Mouse (Mus musculus): ENCODE measurements around the gene Wbp11. TPM values are rescaled to one million over a fixed set of nuclear protein-coding genes. Genes with fewer than 3 reads are reported as not detected.
"Not testable (repeated sequence)": the region's sequence is repeated elsewhere in the genome, so short reads cannot be mapped to it uniquely, and the experiment has no call there.

Gene Wbp11
- polyA plus RNA-seq, 1 experiment from 2014 or later: 126 TPM

DNA sequence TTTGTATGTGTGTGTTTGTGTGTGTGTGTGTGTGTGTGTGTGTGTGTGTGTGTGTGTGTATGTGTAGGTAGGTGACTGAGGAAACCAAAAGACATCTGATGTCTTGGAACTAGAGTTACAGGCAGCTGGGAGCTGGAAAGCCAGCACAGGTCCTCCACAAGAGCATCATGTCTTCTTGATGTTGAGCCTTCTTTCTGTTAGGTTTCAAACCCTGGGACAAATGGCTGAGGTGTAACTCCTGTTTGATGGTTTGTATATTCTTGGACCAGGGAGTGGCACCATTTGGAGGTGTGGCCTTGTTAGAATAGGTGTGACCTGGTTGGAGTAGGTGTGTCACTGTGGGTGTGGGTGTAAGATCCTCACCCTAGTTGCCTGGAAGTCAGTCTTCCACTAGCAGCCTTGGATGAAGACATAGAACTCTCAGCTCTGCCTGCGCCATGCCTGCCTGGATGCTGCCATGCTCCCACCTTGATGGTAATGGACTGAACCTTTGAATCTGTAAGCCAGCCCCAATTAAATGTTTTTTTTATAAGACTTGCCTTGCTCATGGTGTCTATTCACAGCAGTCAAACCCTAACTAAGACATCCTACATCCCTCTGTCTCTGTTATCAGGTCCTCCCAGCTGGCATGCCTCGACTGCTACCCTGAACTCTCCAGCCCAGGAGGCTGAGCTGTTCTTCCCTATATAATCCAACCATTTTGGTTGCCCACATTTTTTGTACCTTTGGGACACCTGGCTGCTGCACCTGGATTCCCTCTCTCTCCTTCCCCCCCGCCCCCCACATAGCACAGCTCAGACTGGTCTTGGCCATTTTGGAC is 29.9 kb downstream of the Wbp11 start:
- 86% methylated on average over 3 of the region's 3 CpGs for WGBS
- H3K4me3 ChIP-seq: not testable (repeated sequence)

DNA sequence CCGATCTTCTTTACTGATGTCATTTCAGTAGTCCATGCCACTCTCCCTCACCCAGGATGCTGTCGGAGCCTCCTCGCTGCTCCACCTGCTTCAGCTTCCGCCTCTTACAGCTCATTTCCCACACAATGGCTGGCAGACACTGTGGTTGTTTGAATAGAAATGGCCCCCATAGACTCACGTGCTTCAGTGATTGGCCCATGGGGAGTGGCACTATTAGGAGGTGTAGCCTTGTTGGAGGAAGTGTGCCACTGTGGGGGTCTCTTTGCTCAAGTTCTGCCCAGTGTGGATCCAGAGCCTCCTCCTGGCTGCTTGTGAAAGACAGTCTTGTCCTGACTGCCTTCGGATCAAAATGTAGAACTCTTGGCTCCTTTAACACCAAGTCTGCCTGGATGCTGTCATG is 32.2 kb downstream of the Wbp11 start:
- Histone ChIP-seq H3K4me3 (no peak overlapping the region), H3K27ac (replicated peaks) (no peak overlapping the region), H3K36me3 (no peaks in the 10 kb centered on the region), H3K9ac (replicated peaks) (no peak overlapping the region), H3K4me2 (replicated peaks) (no peak overlapping the region), H3K9me3 (no peaks in the 10 kb centered on the region), H3K27me3 (no peaks in the 10 kb centered on the region), H3K4me1 (peaks cover 11% of the 10 kb centered on the region)
- 63% methylated on average over 6 of the region's 6 CpGs for WGBS
- no peak for ATAC-seq (ENCODE audit: low FRiP score, low read depth)

More for the DNA sequence above, 29.9 kb downstream of the Wbp11 start:
- not testable (repeated sequence) for H3K4me2 ChIP-seq (replicated peaks); H3K27me3 ChIP-seq; H3K9me3 ChIP-seq; H3K27ac ChIP-seq (replicated peaks); H3K36me3 ChIP-seq; ATAC-seq (ENCODE audit: low FRiP score, low read depth); H3K9ac ChIP-seq (replicated peaks)
- peaks cover 15% of the 10 kb centered on the region for H3K4me1 ChIP-seq

DNA sequence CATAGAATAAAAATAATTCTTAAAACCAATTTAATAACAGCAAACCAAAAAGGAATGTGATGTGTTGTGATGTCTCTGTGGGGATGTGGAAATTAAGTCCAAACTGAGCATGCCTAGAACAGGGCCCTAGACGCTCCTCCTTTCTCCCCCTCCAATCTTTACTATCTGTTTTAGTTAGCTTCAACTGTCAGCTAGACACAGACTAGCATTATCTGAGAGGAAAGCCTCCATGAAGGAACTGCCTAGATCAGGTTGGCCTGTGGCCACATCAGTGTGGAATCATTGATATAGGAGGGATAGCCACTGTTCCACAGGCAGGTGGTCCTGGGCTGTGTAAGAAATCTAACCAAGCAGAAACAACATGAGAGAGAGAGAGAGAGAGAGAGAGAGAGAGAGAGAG is 32.9 kb downstream of the Wbp11 start:
- Histone ChIP-seq H3K4me2 (replicated peaks) (no peak overlapping the region), H3K27ac (replicated peaks) (no peak overlapping the region), H3K4me3 (no peak overlapping the region), H3K9ac (replicated peaks) (no peak overlapping the region), H3K36me3 (no peaks in the 10 kb centered on the region), H3K4me1 (peaks cover 11% of the 10 kb centered on the region), H3K27me3 (no peaks in the 10 kb centered on the region), H3K9me3 (no peaks in the 10 kb centered on the region)
- 50% methylated on average over 1 of the region's 1 CpGs for WGBS
- ATAC-seq (ENCODE audit: low FRiP score, low read depth): no peak

DNA sequence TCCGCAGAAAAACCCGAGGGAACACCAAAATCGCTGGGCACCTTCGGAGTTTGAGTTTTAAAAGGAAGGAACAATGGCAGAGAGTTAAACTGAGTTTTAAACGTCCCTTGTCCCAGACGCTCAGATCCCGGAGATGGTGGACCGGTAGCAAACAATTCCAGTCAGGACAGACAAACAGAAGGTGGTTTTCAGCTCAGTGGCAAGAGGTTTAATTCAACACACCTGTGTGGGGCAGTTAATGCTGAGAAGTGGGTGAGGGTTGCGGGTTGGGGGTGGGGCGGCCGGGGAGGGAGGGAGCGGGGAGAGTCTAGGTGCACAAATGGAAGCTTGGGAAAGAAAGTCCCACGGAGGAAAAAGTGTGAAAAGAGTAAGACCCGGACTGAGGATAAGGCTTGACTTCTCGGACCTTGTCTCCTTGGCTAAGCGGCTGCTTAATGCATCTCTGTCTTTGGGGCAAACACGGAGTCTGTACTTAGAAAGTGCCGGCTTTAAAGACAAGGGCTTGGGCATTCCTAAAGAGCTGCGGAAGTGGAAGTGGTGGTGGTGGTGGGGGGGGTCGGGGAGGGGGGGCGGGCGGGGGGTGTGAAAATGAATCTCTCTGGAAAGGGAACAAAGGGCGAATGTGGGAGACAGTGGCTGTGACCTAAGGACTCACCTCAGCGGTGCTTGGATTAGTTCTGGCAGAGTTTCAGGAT is 34.1 kb downstream of the Wbp11 start:
- peaks cover 11% of the 10 kb centered on the region for H3K4me1 ChIP-seq
- H3K9ac ChIP-seq (replicated peaks): peak overlapping the region; percentile 41
- peak overlapping the region; percentile 57 for H3K4me2 ChIP-seq (replicated peaks)
- H3K27ac ChIP-seq (replicated peaks): no peak overlapping the region
- ATAC-seq (ENCODE audit: low FRiP score, low read depth): peak; percentile 31; the same call in 1 of the 2 replicates
- H3K4me3 ChIP-seq: peak overlapping the region; percentile 37
- no peaks in the 10 kb centered on the region for H3K27me3 ChIP-seq
- under 1% methylated on average over 23 of the region's 24 CpGs for WGBS
- H3K9me3 ChIP-seq: no peaks in the 10 kb centered on the region
- no peaks in the 10 kb centered on the region for H3K36me3 ChIP-seq

DNA sequence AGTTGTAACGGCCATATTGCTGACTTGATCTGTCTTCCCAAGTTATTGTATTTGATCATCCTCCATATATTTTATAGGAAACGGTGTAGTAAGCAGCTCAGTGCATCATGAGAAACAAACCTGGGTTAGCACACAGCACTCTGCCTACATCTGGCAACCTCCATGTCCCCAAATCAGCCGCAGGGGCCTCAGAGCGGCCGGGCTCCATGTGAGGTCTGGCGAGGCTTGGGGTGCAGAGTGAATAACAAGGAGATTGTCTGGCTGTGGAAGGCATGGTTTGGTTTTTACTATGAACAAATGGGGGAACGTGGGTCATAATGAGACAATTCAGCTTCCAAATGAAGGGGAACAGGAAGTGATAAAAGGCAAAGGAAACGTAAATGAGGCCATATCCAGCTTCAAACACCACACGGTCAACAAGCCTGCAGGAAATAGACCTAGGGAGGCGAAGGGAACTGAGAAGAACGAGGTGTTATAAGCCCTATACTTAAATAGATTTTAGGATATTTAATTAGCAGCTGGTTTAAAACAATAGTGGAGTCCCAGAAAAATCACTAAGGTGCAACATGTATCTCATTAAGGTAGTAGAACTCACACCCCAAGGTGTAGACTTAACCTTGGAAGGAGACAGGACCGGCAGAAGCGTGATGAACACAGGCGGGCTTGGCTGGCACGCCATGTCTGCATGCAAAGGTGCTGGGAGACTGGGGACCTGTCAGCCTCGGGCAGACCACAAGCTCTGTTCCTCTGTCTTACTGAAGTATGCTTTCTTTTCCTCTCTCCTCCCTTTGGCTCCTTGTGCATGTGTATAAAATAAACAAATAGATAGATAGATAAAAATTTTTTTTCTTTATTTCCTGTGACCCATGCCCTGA is 34.9 kb downstream of the Wbp11 start:
- H3K4me1 ChIP-seq: peaks cover 11% of the 10 kb centered on the region
- no peak for ATAC-seq (ENCODE audit: low FRiP score, low read depth)
- no peaks in the 10 kb centered on the region for H3K27me3 ChIP-seq
- peak overlapping the region; percentile 37 for H3K4me3 ChIP-seq
- H3K36me3 ChIP-seq: no peaks in the 10 kb centered on the region
- H3K9ac ChIP-seq (replicated peaks): 0 out of 2 replicates have a peak overlapping the region, but pooled peaks have one; percentile 41
- 32% methylated on average over 16 of the region's 16 CpGs for WGBS
- H3K4me2 ChIP-seq (replicated peaks): peak overlapping the region; percentile 57
- H3K9me3 ChIP-seq: no peaks in the 10 kb centered on the region
- no peak overlapping the region for H3K27ac ChIP-seq (replicated peaks)

DNA sequence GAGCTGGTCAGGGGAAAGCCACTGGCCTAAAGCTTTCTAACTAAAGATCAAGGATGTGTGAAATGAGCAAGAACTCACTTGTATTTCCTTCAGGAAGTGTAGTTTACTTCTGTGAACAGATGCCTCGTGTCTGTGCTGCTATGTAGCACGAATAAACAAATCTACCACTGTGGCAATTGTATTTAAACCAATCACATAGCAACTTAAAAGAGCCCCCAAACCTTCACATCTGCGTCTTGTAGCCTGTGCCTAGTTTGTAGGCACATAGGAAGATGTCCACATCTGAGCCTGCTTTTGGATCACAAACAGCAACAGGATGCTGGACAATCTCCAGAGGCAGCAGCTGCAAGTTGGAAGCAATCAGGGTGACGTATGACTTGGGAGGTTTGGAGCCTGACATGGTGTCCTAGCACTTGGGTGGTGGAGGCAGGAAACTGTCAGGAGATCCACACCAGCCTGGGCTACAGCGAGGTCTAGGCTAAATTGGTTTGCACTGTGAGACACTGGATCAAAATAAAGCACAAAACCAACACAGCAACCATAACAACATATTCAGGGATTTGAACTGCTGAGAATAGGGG is 38.6 kb downstream of the Wbp11 start:
- Histone ChIP-seq H3K27ac (replicated peaks) (no peak overlapping the region), H3K9me3 (no peaks in the 10 kb centered on the region), H3K9ac (replicated peaks) (no peak overlapping the region), H3K36me3 (no peaks in the 10 kb centered on the region), H3K4me2 (replicated peaks) (no peak overlapping the region), H3K4me1 (peaks cover 11% of the 10 kb centered on the region), H3K27me3 (no peaks in the 10 kb centered on the region), H3K4me3 (no peak overlapping the region)
- WGBS: 85% methylated on average over 5 of the region's 5 CpGs
- ATAC-seq (ENCODE audit: low FRiP score, low read depth): no peak

DNA sequence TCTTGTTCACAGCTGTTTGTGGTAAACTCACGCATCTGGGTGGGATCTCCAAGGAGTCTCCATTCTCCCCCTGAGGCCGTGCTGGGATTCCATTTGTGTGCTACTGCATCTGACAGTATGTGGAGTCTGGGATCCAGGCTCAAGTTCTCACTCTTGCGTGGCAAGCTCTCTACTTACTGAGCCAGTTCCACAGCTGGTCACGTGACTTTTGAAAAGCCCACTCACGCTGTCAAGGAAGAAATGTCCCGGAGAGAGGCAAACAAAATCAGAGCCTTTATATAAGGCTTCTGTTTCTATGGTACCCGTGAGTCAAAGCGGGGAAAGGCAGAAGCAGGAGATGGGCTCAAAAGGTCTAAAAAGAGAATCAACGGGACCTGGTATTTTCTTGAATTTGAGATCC is 45.3 kb downstream of the Wbp11 start:
- Histone ChIP-seq H3K27ac (replicated peaks) (no peak overlapping the region), H3K36me3 (no peaks in the 10 kb centered on the region), H3K9ac (replicated peaks) (no peak overlapping the region), H3K4me3 (no peak overlapping the region), H3K4me2 (replicated peaks) (no peak overlapping the region), H3K4me1 (no peaks in the 10 kb centered on the region), H3K9me3 (no peaks in the 10 kb centered on the region), H3K27me3 (no peaks in the 10 kb centered on the region)
- ATAC-seq (ENCODE audit: low FRiP score, low read depth): no peak
- 79% methylated on average over 9 of the region's 9 CpGs for WGBS

DNA sequence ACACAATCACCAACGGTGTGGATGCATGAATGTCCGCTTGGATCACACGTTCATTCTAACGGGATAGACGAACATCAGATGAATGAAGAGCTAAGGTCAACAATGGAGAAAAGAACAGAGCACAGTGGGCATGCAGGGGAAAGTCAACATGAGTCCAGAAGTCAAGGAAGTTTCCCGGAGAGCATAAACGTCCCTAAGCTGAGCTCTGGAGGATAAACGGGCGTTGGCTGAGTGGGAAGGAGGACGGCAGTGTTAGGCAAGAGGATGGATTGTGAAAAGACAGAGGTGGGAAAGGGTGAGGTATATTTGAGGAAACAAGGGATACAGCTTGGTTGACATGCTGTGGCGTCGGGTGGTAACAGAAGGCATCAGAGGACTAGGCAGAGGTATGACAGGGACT is 45.9 kb downstream of the Wbp11 start:
- H3K9ac ChIP-seq (replicated peaks): no peak overlapping the region
- no peak overlapping the region for H3K4me2 ChIP-seq (replicated peaks)
- no peak overlapping the region for H3K4me3 ChIP-seq
- no peak for ATAC-seq (ENCODE audit: low FRiP score, low read depth)
- no peaks in the 10 kb centered on the region for H3K27me3 ChIP-seq
- no peak overlapping the region for H3K27ac ChIP-seq (replicated peaks)
- H3K9me3 ChIP-seq: no peaks in the 10 kb centered on the region
- no peaks in the 10 kb centered on the region for H3K36me3 ChIP-seq
- no peaks in the 10 kb centered on the region for H3K4me1 ChIP-seq
- WGBS: 83% methylated on average over 12 of the region's 12 CpGs

DNA sequence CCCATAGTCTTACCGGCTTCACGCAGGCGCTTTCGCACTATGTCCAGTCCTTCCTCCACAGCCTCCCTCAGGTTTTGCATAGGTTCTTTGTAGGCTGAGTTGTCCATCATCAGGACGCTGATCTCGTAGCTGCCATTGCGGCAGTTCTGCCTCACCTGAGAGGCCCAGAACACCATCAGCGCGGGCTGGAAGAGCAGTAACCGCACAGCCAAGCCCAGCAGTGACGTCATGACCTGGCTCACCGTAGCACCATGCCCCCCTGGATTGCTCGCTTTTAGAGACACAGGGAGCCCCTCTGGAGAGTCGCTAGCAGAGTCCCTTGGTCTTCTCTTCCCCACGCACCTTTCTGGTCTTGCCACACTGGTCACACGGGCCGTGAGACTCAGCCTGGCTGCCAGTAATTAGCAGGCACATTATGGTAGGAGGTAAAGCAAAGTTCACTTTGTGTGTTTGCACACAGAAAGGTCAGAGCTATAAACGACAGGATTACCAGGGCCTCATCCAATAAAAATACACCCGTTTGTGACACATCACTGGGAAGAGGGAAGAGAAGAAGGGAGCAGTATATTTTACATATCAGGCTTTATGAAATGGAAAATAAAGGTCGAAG is 46.6 kb downstream of the Wbp11 start, which contains the start of gene Gucy2c:
TSS of gene Gucy2c (minus strand) at position 389 of the 610 bp plus-strand sequence.
- Histone ChIP-seq H3K36me3 (no peaks in the 10 kb centered on the region), H3K27me3 (no peaks in the 10 kb centered on the region), H3K4me3 (no peak within 1 kb of the TSS), H3K27ac (replicated peaks) (no peak within 1 kb of the TSS), H3K4me2 (replicated peaks) (no peak within 1 kb of the TSS), H3K4me1 (no peaks in the 10 kb centered on the region), H3K9ac (replicated peaks) (no peak within 1 kb of the TSS), H3K9me3 (no peaks in the 10 kb centered on the region)
- no peak for ATAC-seq (ENCODE audit: low FRiP score, low read depth)
- WGBS: 83% methylated on average over 20 of the region's 20 CpGs

DNA sequence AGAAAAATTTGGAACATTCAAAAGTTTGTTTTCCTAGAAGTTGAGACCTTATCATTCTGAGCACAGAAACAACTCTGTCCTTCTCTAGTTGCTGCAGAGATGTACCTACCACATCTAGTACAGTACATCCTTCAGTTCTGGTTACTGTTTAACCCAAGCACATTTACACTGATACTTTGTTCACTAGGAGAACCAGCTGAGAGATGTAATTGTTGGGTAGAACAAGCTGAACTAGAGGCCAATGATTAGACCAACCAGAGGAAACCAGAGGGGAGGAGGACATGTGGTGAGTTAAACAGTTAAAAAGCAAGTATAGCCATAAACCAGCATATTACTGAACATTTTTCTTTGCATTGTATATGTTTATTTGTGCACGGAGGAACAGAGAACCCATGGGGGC is 51.6 kb downstream of the Wbp11 start:
- WGBS: 94% methylated on average over 1 of the region's 1 CpGs
- Histone ChIP-seq H3K4me3 (no peak overlapping the region), H3K27me3 (no peaks in the 10 kb centered on the region), H3K9ac (replicated peaks) (no peak overlapping the region), H3K27ac (replicated peaks) (no peak overlapping the region), H3K4me1 (no peaks in the 10 kb centered on the region), H3K9me3 (no peaks in the 10 kb centered on the region), H3K36me3 (no peaks in the 10 kb centered on the region), H3K4me2 (replicated peaks) (no peak overlapping the region)
- no peak for ATAC-seq (ENCODE audit: low FRiP score, low read depth)

DNA sequence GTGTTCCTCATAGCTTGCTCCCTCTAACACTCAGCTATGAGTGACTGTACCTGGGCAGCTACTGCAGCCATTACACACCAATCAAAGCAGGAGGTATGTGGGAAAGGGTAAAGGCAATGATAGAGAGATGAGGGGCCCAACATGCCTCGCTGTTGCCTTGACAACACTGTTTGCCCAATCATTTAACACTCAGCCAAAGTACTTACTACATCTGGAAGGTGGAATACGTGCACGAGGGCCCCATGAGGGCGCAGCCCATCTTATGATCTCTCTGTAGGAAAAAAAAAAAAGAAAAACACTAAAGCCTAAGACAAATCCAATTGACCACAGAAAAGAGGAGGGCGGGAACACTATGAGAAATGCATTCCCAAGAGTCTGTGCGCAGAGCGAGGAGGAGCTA is 58.2 kb downstream of the Wbp11 start:
- Histone ChIP-seq H3K27ac (replicated peaks) (no peak overlapping the region), H3K36me3 (no peaks in the 10 kb centered on the region), H3K4me3 (no peak overlapping the region), H3K27me3 (no peaks in the 10 kb centered on the region), H3K9me3 (no peaks in the 10 kb centered on the region), H3K9ac (replicated peaks) (no peak overlapping the region), H3K4me1 (no peaks in the 10 kb centered on the region), H3K4me2 (replicated peaks) (no peak overlapping the region)
- ATAC-seq (ENCODE audit: low FRiP score, low read depth): no peak
- 75% methylated on average over 7 of the region's 7 CpGs for WGBS

Measured in midbrain, embryonic 12.5 days (tissue).